Mouse (Mus musculus) embryonic facial prominence, embryonic 10.5 days (tissue): ENCODE results near the gene Hist1h3d. TPM values are rescaled to one million over a fixed set of nuclear protein-coding genes. Genes with fewer than 3 reads are reported as not detected.
"Not testable (repeated sequence)": the region's sequence is repeated elsewhere in the genome, so short reads cannot be mapped to it uniquely, and the experiment has no call there.

Source experiments
- DNase-seq: peaks from one replicate; pipeline ENCODE4 v3.0.0-alpha.2; 2017; ENCODE audit warnings: low spot score
- H3K27ac ChIP-seq: fragments of 300-500 bp; sonication (generic); replicated peaks from 2 replicates; pipeline ENCODE4 v1.5.1; 2016; ENCODE audit warnings: mild to moderate bottlenecking
- H3K27me3 ChIP-seq: fragments of 300-500 bp; sonication (generic); replicated peaks from 2 replicates; pipeline ENCODE4 v1.6.1; 2016; ENCODE audit warnings: low read depth, mild to moderate bottlenecking; ENCODE audit not compliant: poor library complexity, severe bottlenecking
- H3K36me3 ChIP-seq: fragments of 300-500 bp; sonication (generic); replicated peaks from 2 replicates; pipeline ENCODE4 v1.6.1; 2016; ENCODE audit warnings: mild to moderate bottlenecking, moderate library complexity
- H3K4me1 ChIP-seq: fragments of 300-500 bp; sonication (generic); 2 replicates; pipeline ENCODE4 v1.6.1; 2016
- H3K4me3 ChIP-seq: fragments of 300-500 bp; sonication (generic); 2 replicates; pipeline ENCODE4 v1.5.1; 2016; ENCODE audit warnings: mild to moderate bottlenecking, moderate library complexity
- H3K9me3 ChIP-seq: fragments of 300-500 bp; sonication (generic); 2 replicates; pipeline ENCODE4 v1.6.1; 2016; ENCODE audit warnings: mild to moderate bottlenecking
- WGBS: fragments of 180-500 bp; shearing (Covaris S2); methylation state at CpG from one replicate; pipeline ENCODE4 v1.1.7; 2016; 5-methylcytosine and 5-hydroxymethylcytosine counted together
- microRNA-seq: library from miRNA; unstranded; fragments of <30 nt; microRNA quantifications from one replicate; pipeline ENCODE4, GENCODE M21; 2017
- polyA plus RNA-seq: library from polyadenylated mRNA; unstranded; fragments of >200 nt; fragmentation: Nextera tagmentation; extraction: Ambion mirVana; gene quantifications from 2 replicates; pipeline ENCODE4 v1.2.1, GENCODE M21; 2016

Hist1h3d gene
- polyA plus RNA-seq, 1 experiment from 2014 or later, result 9.3 TPM

- no peaks in the 10 kb centered on the region for H3K9me3 ChIP-seq
- H3K36me3 ChIP-seq, result no peaks in the 10 kb centered on the region
- H3K27me3 ChIP-seq, result no peaks in the 10 kb centered on the region
- H3K27ac ChIP-seq, result no peak overlapping the region
- no peak for DNase-seq
- 94% methylated on average over 3 of the region's 3 CpGs for WGBS
- H3K4me1 ChIP-seq, result no peaks in the 10 kb centered on the region
- H3K4me3 ChIP-seq, result no peak overlapping the region
Observed at GRCm38 (mm10) chr13:23611638-23612037, 36.1 kb downstream of the Hist1h3d start.

DNA sequence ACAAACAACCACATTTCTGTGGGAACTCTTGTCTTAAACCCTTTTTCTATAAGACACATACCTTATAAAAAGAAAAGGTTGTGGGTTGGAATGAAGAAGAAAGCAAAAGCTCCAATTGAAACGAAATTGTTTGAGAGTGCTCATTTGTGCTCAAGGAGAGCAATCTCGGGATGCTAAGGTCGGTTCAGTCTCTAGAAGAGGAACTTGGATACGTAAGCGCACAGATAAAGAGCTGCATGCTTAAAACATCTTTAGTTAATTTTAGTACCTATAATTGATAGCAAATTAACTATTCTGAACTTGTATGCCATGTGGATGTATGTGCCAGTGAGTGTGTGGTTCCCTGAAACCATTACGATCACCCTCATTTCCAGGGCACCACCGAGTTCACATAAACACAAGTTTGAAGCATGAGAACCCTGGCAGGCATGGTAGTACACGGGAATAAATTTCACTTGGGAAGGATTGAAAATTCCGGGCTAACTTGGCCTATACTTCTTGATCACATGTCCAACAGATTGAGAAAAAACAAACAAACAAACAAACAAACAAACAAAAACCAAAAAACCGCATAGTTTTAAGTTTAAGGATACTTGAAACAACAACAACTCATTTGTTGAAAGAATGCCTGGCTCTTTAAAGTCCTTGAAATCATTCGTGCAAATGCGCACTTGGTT, 44.6 kb downstream of the Hist1h3d start:
- Histone ChIP-seq H3K27me3 (no peaks in the 10 kb centered on the region), H3K9me3 (no peaks in the 10 kb centered on the region), H3K27ac (peak overlapping the region; percentile 97), H3K36me3 (no peaks in the 10 kb centered on the region), H3K4me3 (peak overlapping the region; percentile 76), H3K4me1 (peaks cover 18% of the 10 kb centered on the region)
- DNase-seq, result no peak
- WGBS, result 65% methylated on average over 12 of the region's 12 CpGs

DNA sequence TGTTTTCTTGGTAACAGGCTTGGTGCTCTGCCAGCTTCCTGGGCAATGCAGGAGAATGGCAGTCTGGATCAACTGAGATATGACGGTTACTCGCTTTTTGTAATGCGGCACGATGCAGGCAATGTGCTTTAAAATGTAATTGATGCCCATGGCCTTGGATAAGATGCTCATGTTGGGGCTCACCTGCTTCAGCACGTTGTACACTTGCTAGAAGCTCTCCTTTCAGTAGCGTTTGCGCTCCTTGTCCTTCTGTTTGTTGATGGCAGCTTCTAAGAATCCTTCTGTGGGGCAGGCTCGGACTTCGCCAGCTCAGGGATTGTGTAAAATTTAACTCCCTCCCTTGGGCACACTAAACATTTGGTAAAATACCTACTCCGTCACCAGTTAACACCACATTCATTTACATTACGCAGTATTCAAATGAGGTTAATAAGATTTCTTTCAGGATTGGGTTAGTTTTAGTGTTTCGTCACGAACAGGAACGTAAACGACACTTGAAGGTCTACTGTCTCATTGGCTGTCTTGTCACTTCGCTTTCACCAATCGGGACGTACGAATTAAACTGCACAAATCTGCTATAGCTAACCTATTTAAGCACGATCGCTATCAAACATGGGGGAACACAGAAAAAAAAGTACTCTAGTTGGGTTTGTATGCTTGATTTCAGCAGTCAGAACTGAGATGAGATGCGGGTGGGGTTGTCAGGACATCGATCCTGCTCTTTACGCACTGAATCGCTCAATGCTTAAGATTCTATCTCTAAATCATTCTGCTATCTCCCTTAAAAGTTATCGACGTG, 45.4 kb downstream of the Hist1h3d start, which contains the start of gene Hist1h2be:
Hist1h2be (minus strand) TSS at position 392 of the 799 bp plus-strand sequence.
- WGBS, result 1% methylated on average over 27 of the region's 27 CpGs
- Histone ChIP-seq H3K27me3 (no peaks in the 10 kb centered on the region), H3K36me3 (no peaks in the 10 kb centered on the region), H3K9me3 (no peaks in the 10 kb centered on the region), H3K4me3 (peak within 1 kb of the TSS; percentile 76), H3K27ac (peak within 1 kb of the TSS; percentile 97), H3K4me1 (peaks cover 18% of the 10 kb centered on the region)
- DNase-seq, result peak; percentile 74

- H3K27me3 ChIP-seq, result 0 out of 2 replicates have a peak, but pooled peaks cover 2% of the 10 kb centered on the region
- no peaks in the 10 kb centered on the region for H3K36me3 ChIP-seq
- peaks cover 18% of the 10 kb centered on the region for H3K4me1 ChIP-seq
- peak; percentile 74 for DNase-seq
- peak overlapping the region; percentile 76 for H3K4me3 ChIP-seq
- H3K9me3 ChIP-seq, result no peaks in the 10 kb centered on the region
- under 1% methylated on average over 18 of the region's 18 CpGs for WGBS
- peak overlapping the region; percentile 97 for H3K27ac ChIP-seq
Observed at GRCm38 (mm10) chr13:23621532-23622174, 46.1 kb downstream of the Hist1h3d start.

DNA sequence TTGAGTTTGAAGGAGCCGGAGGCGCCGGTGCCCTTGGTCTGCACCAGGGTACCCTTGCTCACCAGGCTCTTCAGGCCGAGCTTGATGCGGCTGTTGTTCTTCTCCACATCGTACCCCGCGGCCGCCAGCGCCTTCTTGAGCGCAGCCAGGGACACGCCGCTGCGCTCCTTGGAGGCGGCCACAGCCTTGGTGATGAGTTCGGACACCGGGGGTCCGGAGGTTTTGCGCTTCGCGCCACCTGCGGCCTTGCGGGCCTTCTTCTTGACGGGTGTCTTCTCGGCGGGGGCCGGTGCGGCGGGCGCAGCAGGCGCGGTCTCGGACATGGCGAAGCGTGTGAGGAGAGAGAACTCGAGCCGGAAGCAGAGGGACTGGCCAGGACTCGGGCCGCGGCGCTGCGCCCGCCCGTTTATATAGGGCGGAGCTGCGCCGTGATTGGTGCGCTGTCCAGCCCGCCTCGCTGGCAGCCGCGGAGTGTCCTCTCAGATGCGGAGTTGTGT, 46.7 kb downstream of the Hist1h3d start, which contains the start of gene Hist1h1e:
Hist1h1e (minus strand) TSS at position 384 of the 497 bp plus-strand sequence.
- not testable (repeated sequence) for H3K9me3 ChIP-seq, H3K36me3 ChIP-seq, H3K27me3 ChIP-seq
- peak; percentile 92 for DNase-seq
- WGBS, result under 1% methylated on average over 53 of the region's 53 CpGs
- H3K27ac ChIP-seq, result peak within 1 kb of the TSS; percentile 97
- peak within 1 kb of the TSS; percentile 76 for H3K4me3 ChIP-seq
- peaks cover 18% of the 10 kb centered on the region for H3K4me1 ChIP-seq

- 31% methylated on average over 7 of the region's 7 CpGs for WGBS
- no peak for DNase-seq
- peaks cover 18% of the 10 kb centered on the region for H3K4me1 ChIP-seq
- H3K27ac ChIP-seq, result peak overlapping the region; percentile 97
- H3K27me3 ChIP-seq, result peaks cover 3% of the 10 kb centered on the region; the same call in 1 of the 2 replicates
- H3K9me3 ChIP-seq, result no peaks in the 10 kb centered on the region
- no peaks in the 10 kb centered on the region for H3K36me3 ChIP-seq
- peak overlapping the region; percentile 76 for H3K4me3 ChIP-seq
Observed at GRCm38 (mm10) chr13:23622861-23623450, 47.4 kb downstream of the Hist1h3d start.

Small RNA genes lying within 50 kb of the gene (microRNA-seq; reads per million reads assigned to microRNA genes)
- gene Gm44297 (not detected), gene Gm44359 (not detected), gene Gm44394 (not detected)

Other genes with a start within 250 kb of the Hist1h3d start
- gene Zfp322a, start 206.6 kb upstream of the Hist1h3d start, polyA plus RNA-seq, result 59.9 and 60.6 TPM in 2 replicates
- gene Abt1, start 151.9 kb upstream of the Hist1h3d start, polyA plus RNA-seq, result 15.0 and 15.6 TPM in 2 replicates
- gene Btn1a1, start 109.9 kb upstream of the Hist1h3d start, polyA plus RNA-seq, result 0.12 and 0.16 TPM in 2 replicates
- 0.99 and 1.2 TPM in 2 replicates for gene Btn2a2, start 86.9 kb upstream of the Hist1h3d start, polyA plus RNA-seq
- 2.7 and 3.0 TPM in 2 replicates for gene Hist1h4h, start 44.7 kb upstream of the Hist1h3d start, polyA plus RNA-seq
- gene Hist1h2af, start 41.9 kb upstream of the Hist1h3d start, polyA plus RNA-seq, result 4.8 and 5.5 TPM in 2 replicates
- 6.5 and 7.7 TPM in 2 replicates for gene Hist1h3g, start 40.3 kb upstream of the Hist1h3d start, polyA plus RNA-seq
- gene Hist1h2bh, start 32.4 kb upstream of the Hist1h3d start, polyA plus RNA-seq, result 1.1 TPM in 2 replicates
- gene Hist1h3f, start 31.7 kb upstream of the Hist1h3d start, polyA plus RNA-seq, result 0.97 and 1.2 TPM in 2 replicates
- 1.00 and 1.2 TPM in 2 replicates for gene Hist1h4f, start 24.1 kb upstream of the Hist1h3d start, polyA plus RNA-seq
- gene Hist1h1d, start 22.5 kb upstream of the Hist1h3d start, polyA plus RNA-seq, result 0.58 and 0.60 TPM in 2 replicates
- gene Hist1h3e, start 13.4 kb upstream of the Hist1h3d start, polyA plus RNA-seq, result 5.8 and 6.8 TPM in 2 replicates
- gene Hist1h2ae, start 4.5 kb upstream of the Hist1h3d start, polyA plus RNA-seq, result 96.8 and 97.7 TPM in 2 replicates
- 7.0 and 9.8 TPM in 2 replicates for gene Hist1h2bg, start 4.4 kb upstream of the Hist1h3d start, polyA plus RNA-seq
- 4.0 and 4.8 TPM in 2 replicates for gene Hist1h2bf, start 1.6 kb upstream of the Hist1h3d start, polyA plus RNA-seq
- 0.97 and 3.8 TPM in 2 replicates for gene Hist1h2ad, start 1.4 kb upstream of the Hist1h3d start, polyA plus RNA-seq
- 97.2 and 97.7 TPM in 2 replicates for gene Hist1h4d, start 5.8 kb downstream of the Hist1h3d start, polyA plus RNA-seq
- gene Hist1h2be, start 45.4 kb downstream of the Hist1h3d start, polyA plus RNA-seq, result 3.1 and 4.0 TPM in 2 replicates
- 18.4 and 19.5 TPM in 2 replicates for gene Hist1h1e, start 46.8 kb downstream of the Hist1h3d start, polyA plus RNA-seq
- gene Hist1h2ac, start 108.2 kb downstream of the Hist1h3d start, polyA plus RNA-seq, result 0.91 and 1.3 TPM in 2 replicates
- 19.0 and 20.3 TPM in 2 replicates for gene Hist1h2bc, start 108.4 kb downstream of the Hist1h3d start, polyA plus RNA-seq
- gene Hist1h1t, start 120.1 kb downstream of the Hist1h3d start, polyA plus RNA-seq, result 0.28 TPM in 1 of 2 replicates, not detected in the other
- gene Hist1h4c, start 122.7 kb downstream of the Hist1h3d start, polyA plus RNA-seq, result 6.6 and 6.8 TPM in 2 replicates
- gene Hfe, start 135.1 kb downstream of the Hist1h3d start, polyA plus RNA-seq, result 1.5 and 2.0 TPM in 2 replicates
- 9.1 and 9.2 TPM in 2 replicates for gene Hist1h1c, start 163.0 kb downstream of the Hist1h3d start, polyA plus RNA-seq
- 8.6 and 10.0 TPM in 2 replicates for gene Hist1h3c, start 169.8 kb downstream of the Hist1h3d start, polyA plus RNA-seq
- gene Hist1h2bb, start 171.0 kb downstream of the Hist1h3d start, polyA plus RNA-seq, result 1.9 and 2.9 TPM in 2 replicates
- gene Hist1h2ab, start 175.4 kb downstream of the Hist1h3d start, polyA plus RNA-seq, result 39.1 and 43.8 TPM in 2 replicates
- gene Hist1h3b, start 176.5 kb downstream of the Hist1h3d start, polyA plus RNA-seq, result 9.5 and 10.3 TPM in 2 replicates
- gene Hist1h4b, start 181.2 kb downstream of the Hist1h3d start, polyA plus RNA-seq, result 2.8 and 7.1 TPM in 2 replicates
- 0.54 and 0.65 TPM in 2 replicates for gene Hist1h4a, start 185.5 kb downstream of the Hist1h3d start, polyA plus RNA-seq
- gene Hist1h3a, start 186.6 kb downstream of the Hist1h3d start, polyA plus RNA-seq, result 4.7 and 5.0 TPM in 2 replicates
- gene Hist1h1a, start 187.9 kb downstream of the Hist1h3d start, polyA plus RNA-seq, result 2.7 and 4.0 TPM in 2 replicates
- gene Trim38, start 194.2 kb downstream of the Hist1h3d start, polyA plus RNA-seq, result 0.26 TPM in 1 of 2 replicates, not detected in the other
- gene Slc17a2, start 231.2 kb downstream of the Hist1h3d start, polyA plus RNA-seq, result not detected in 2 replicates